Mouse (Mus musculus) urinary bladder, adult 18-20 months (tissue): ENCODE measurements around the gene Drosha.
"Not testable (repeated sequence)": the region's sequence is repeated elsewhere in the genome, so short reads cannot be mapped to it uniquely, and the experiment has no call there.

Experiments
- DNase-seq, 2 experiments: peaks; one replicate each; pipeline ENCODE4 v3.0.0; 2022; ENCODE audit warnings: low spot score in 2 of 2, mixed read lengths in 2 of 2

The Drosha gene

DNA sequence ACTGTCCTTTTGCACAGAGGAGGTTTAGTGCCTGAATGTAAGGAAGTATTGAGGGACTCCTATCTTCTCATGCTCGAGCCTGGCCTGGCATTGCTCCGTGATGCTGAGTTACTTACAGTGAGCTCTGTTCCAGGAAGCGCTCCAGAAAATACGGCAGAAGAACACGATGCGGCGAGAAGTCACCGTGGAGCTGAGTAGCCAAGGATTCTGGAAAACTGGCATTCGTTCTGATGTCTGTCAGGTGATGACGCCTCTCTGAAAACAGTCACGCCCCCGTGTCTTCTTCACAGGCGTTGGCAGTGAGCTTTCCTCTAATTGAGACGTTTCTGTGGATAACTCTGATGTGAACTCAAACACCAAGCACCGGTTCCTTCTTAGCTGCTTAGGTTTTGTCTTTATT, 60.2 kb downstream of the Drosha start:
- DNase-seq = no peak

DNA sequence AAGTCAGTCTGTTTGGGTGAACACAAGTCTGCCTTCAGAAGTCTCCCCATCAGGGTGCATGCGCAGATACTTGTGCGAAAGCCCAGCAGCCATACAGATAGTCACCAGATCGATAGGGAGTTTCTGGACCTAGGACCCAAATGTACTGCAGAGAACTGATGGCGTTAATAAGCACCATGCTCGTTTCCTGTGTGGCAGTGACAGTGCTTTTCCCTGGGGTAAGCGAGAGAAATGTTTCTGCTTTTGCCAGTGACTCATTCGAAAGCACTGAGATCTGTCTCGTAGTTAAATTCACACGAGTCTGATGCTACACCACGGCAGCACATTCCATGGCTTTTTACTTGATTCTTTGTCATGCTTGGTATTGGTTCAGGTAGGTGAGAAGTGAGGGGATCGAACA, 60.7 kb downstream of the Drosha start:
- no peak for DNase-seq

DNA sequence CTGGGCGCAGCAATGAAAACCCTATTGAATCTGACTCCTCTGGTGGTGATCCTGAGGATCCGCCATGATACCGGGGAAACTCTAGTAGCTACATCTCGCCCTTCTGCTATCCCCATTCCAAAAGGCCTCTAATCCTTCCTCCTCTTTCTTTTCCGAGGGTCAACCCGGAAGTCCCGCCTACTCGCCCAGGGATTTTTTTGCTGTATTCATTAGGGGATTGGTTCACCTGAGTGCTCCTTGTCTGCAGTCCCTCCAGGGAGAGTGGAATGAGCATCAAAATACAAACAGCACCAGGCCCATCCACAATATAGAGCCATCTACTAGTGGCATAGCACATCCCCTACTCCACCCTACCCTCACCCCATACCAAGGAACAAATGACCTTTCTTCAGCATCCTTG, 62.6 kb downstream of the Drosha start:
- DNase-seq = no peak

DNA sequence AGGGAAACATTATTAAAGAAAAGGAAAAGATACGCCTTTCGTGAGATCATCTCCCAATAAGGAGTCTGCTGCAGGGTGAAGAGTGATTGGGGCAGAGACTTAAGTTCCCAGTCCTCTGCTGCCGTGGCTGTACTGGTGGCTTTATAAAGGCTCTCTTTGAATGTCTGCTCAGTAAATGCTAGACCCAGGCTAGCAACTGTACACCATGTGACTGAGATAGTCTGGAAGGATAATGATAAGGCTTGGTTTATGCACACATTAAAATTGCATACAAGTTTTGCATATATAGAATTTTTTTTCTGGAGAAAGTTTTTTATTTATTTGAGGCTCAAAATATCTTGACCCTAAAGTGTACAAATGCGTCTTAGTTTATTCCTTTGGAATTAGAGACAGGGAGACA, 63.7 kb downstream of the Drosha start:
- no peak for DNase-seq

DNA sequence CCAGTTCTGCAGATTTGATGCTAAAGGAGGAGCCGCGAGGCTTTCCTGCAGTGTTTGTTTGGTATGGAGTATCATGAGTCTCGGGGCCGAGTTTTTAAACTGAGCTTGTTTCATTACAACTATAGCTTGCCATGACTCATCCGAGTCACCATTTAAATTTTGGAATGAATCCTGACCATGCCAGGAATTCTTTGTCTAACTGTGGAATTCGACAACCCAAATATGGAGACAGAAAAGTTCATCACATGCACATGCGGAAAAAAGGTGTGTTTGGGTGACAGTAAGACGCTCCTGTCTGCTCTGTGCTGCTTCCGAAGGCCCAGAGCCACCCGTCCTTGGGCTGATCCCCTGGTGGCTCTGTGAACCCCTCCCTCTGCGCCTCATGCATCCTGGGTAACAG, 65.3 kb downstream of the Drosha start:
- no peak for DNase-seq

DNA sequence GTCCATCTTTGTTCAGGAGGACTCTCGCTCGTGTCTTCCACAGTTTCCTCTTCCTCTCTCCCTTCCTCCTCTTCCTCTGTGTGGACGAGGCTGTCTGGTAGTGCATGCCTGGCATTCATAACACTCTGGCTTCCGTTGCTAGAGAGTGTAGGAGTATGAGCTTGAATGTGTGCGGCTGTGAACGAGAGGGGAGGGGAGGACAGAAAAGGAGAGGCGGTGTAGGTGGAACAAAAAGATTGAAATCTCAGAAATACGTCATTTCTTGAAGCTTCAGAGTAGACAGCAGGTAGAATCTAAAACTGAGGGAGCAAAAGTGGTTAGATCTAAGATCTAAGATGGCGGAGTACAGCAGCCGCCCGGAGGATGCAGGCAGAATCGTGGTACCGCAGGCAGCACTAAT, 70.8 kb downstream of the Drosha start:
- DNase-seq = no peak

DNA sequence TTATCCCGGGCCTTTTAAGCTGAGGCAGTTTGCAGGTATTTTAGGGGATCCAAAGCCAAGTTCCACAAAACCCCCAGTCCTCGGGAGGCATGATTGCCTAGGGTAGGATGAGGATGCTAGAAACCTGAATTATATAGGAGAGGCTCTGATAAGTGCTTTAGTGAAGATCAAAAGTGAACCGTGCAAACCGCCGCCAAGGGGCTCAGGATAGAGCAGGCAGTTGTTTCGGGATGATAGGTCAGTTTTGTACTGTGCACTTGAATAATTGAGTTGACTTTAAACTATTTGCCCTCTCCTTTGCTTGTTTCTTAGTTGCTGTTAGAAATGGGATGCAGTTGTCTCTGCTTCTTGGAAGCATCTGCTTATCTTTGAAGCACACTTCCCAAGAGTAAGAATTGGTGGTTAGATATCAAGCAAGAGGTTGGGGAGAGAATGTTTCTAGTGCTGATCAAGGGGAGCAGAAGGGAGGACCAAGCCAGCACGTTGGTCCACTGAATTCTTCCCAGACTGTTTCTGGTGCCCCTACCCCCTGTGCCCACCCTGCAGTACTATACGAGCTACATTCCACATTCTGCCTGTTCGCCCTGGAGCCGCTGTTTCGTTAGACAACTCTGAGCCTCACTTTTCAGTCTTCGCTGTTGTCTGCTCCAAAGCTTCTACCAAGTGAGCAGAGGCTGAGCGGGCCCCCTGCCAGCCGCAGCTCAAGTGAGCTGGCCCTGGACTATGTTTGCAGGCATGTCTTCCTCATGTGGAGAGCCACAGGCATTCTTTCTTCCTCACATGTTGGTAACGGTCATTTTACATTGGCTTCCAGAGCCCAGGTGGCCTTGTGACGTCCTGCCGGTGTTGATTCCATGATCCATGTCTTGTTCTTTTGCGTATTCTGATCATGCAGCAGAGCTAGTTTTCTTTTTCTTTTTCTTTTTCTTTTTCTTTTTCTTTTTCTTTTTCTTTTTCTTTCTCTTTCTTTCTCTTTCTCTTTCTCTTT, 71.7 kb downstream of the Drosha start:
- no peak for DNase-seq

DNA sequence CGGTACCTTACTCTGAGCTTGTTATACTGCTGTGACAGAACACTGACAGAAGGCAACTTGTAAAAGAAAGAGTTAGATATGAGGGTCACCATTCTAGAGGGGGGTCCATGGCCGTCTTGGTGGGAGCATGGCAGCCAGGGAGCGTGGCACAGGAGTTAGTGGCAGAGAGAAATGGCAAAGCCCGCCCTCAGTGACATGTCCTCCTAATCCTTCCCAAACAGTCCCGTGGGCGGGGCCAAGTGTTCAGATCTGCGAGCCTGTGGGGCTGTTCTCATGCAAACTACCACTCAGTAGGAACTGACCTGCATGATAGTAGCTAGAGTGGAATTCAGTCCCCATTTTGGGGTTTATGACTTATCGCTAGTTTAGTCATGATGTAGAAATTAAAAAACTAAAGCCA, 73.2 kb downstream of the Drosha start:
- no peak for DNase-seq

DNA sequence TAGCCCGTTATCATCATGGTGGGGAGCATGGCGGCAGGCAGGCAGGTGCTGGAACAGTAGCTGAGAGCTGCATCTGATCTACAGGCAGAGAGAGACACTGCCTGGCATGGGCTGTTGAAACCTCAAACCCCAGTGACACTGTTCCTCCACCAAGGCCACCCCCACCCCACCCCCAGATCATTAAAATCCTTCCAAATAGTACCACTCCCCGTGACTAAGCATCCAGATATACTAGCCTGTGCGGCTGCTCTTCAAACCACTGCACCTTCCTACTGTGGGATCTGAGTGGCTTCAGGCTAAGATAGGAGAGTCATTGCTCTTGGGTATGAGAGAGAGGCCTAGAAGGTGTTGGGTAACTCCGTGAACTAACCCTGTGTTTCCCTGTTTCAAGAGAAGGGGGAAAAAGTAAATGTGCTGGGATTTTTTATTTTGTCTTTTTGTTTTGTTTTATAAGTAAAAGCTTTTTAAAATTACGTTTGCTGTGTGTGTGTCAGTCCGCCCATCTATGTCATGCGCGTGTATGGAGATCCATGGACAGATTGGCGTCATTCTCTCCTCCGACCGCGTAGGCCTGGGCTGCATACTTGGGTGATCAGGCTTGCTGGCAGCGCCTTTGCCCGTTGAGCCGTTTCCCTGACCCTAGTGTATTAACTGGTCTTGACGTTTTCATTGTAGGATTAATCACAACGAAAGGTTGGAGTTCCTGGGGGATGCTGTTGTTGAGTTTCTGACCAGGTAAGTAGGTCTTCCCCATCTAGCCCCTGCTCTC, 76.0 kb downstream of the Drosha start:
- DNase-seq = no peak

DNA sequence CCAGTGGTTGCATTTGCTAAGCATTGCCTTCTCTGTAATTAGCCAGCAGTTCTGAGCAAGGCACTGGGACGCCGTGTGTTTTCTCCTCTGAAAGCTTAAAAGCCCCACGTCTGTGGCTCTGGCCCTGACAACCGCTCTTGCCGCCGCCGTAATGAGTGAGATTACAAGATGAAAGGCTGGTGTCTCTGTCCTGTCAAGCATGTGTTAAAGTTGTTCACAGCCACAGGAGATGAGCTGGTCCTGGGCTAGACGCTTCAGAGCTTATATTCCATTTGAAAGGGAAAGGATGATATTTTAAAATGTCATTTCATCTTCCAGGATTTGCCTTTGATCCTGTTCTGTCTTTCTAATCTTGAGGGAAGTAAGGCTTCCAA, 76.6 kb downstream of the Drosha start:
- no peak for DNase-seq

DNA sequence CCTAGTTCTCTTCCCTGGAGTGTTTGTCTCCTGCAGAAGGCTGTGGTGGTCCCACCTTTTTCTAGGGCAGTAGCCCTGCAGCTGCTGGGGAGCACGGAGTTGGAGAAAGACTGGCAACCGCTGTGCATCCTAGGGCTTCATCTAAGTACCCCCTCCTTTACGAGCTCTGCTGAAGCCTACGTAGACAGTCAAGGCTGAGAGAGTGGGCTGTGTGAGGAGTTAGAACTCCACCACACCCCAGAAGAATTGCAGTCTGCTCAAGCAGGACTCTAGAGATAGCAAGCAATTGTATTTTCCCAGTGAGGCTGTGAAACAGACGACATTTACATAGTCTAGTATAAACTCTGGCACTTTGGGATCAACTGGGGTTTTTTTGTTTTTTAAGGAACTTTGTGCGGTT, 79.8 kb downstream of the Drosha start:
- no peak for DNase-seq

DNA sequence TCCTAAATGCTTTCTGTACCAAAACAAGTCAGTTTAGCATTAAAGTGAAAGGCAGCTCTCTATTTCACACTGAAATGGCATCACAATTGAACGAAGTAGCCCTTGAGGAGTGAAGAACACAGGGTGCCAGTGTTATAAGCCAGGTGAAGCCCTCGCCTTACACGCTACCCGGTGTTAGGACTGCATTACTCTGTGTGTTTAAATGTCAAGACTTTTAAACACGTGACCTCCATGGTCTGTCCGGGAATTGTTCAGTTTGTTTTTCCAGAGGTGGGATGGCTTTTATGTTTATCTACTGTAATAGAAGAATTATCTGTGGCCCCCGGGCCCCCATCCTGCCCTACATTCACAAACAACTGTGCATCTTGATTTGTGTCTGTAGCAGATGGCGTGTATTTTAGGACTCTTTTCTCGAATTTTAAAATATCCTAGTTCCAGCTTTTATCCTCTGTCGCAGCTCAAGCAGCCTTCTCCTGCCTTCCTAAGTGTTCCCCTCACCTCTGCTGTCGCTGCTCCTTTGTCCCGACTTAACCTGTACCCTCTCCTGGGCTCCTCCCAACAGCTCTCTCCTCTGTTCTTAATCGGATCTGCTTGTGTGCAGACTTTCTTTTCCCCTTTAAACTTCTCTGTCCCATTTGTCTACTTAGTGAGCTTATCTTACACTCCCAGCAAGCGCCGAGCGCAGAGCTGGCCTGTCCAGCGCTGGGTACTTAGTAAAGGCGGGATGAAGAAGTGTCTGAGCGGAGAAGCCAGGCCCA, 83.5 kb downstream of the Drosha start:
- DNase-seq = no peak

DNA sequence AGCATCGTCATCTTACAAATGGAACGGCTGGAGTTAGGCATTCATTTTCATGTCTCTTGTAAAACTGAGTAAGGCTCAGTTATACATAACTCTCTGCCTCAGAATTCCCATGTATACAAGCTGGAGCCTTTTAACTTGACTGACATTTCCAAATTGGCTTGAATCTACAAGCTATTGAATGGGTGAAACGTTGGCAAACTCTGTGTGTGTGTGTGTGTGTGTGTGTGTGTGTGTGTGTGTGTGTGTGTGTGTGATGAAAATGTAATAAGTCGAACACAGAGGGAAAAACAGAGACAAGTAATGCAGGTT, 84.1 kb downstream of the Drosha start:
- DNase-seq = no peak

DNA sequence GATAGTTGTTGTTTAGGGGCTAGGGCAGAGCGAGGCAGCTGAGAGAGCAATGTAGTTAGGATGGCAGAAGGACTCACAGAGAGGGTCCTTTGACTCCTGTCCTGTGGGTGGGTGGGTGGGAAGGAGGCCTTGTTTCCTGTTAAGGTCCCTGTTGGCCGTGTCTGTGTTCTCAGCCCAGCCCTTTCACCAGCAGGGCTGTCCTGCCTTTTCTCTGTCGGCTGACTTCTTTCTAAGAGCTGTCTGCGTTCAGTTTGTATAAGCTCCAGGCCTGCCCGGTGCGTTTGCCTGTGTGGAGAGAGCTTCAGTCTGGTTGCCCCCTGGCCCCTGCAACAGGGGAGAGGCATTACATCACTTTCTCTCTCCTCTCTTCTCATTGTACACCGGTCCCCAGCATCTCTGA, 84.6 kb downstream of the Drosha start:
- no peak for DNase-seq

DNA sequence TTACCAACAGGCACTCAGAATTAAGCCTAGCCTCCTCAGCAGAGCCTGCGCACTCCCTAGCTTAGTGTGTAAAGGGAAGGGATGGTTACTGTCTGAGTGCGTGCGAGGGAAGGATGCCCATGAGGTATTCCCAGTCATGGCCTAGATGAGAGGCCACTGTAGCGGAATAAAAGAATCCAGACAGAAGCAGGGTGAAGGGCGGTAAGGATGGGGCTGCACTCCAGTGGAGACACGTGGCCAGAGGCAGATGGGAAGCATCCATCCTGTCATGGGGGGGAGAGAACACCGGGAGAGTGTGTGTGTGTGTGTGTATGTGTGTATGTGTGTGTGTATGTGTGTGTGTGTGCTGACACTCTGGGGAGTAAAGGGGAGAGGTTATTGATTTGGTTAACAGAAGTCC, 86.5 kb downstream of the Drosha start:
- DNase-seq = no peak

DNA sequence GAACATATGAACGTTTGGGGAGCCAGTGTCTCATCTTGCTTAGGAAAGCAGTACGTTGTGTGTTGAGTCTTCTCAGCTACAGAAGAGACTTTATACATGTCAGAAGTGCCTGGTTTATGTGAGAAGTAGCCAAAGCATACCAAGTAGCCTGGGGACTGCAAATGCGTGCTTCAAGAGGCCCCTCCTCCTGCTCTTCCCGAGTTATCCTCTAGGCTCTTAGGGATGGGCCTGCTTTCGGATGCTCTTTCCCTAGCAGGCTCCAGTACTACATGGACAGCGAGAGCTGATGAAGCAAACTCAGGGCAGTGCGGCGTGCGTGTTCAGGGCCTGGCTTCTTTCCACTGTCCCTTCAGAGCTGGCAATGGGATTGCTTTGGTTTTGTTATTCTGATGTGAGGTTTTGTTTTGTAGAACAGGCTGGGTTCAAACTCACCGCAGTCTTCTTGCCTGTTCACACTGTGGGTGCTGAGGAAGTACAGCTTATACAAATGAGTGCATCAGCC, 91.8 kb downstream of the Drosha start:
- no peak for DNase-seq

DNA sequence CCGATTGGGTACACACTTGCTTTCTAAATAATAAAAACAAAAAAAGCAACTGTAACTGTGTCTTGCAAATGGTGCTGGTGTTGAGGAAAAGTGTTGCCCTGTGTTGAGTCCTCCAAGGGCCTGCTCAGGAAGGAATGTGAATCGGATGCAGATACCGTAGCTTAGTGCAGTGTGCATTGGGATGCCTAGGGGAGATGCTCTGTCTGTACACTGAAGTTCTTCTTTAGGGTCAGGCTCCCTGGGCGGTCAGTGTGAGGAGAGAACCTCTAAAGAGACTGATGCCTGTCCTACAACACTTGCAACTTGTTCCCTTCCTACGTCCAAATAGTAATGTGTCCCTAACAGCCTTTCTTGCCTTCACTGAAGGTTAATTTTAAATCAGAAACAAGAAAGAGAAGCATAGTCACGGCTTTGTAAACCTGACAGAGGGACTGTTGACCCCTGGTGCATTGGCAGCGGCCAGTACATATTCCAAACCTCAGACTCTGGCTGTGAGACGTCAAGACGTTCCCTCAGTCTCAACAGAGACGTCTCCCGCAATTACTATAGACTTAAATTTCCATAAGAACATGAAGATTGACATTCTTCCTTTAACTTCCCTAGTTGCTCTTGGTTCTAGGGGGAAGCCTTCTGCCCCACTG, 94.8 kb downstream of the Drosha start:
- not testable (repeated sequence) for DNase-seq

DNA sequence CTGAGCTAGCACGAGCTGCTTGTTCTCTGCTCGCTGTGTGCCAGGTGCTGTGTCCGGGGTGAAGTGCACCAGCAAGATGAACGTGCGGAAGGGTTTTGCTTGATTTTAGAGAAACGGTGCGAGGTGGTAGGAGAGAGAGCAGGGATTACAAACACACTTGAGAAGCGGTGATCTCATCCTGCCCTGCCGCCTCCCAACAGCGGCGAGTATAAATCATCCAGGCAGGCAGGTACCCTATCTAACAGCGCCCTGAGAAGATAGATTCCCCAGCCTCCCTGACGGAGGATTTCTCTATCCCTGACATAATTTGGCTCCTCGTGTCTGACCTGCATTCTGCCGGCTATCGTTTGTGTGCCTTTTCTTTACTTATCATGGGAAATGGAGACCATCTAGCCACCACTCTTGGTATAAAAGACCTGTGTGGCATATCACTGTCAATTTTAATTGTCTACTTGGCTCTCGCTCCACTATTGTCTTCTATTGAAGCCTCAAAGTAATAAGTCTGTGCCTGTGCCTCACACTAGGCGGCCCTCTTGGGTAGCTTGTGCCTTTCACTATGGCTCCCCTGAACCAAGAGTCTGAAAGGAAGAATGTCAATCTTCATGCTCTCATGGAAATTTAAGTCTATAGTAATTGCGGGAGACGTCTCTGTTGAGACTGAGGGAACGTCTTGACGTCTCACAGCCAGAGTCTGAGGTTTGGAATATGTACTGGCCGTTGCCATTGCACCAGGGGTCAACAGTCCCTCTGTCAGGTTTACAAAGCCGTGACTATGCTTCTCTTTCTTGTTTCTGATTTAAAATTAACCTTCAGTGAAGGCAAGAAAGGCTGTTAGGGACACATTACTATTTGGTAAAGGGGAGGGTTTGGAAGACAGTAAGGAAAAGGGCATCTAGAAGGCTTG, 95.6 kb downstream of the Drosha start:
- DNase-seq = no peak

DNA sequence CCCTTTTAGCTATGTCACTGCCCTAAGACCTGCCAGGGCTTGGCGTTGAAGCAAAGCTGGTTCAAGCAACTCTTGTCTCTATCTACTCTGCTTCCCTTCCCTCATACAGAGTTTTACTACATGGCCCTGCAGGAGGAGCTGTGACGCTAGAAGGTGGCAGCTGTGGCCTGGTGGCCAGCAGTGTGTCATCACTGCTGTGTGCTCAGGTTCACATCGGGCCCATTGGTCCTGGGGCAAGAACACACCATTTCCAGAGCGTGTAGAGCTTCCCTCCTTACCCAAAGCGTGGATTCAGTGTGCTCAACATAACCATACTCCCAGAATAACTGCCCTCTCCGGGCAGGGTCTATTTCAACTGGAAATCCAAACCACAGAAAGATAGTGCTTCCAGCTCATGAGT, 97.3 kb downstream of the Drosha start:
- no peak for DNase-seq

DNA sequence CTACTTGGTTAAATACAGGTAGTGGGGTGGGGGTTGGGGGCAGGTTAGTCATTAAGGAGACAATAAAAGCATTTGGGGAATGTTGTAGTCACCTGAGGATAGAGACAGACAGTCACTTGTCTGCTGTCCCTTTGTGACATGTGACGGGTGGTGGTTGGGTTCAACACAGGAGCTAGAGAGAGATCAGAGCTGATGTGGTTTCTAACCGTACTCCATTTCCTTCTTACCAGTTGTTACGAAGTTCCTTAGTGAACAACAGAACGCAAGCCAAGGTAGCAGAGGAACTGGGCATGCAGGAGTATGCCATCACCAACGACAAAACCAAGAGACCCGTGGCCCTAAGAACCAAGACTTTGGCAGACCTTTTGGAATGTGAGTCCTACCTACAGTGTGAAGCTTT, 99.2 kb downstream of the Drosha start:
- no peak for DNase-seq

DNA sequence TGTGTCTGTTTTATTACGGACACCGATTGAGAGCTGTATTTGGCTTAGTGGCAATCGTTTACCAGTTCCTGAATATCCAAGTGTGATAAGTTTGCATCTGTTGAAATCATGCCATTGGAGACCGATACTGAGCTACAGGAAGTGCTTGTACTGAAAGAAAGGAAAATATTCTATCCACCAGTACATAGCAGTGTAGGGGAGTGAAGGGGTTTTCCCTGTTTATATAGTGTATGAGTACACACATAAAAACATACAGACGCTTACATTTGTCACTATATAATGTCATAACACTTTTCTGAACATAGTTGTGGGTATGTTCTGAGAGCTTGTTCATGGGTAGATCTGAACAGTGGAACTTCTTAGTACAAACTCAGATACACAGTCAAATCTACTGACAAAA, 106.9 kb downstream of the Drosha start:
- DNase-seq = no peak
